Mouse (Mus musculus) kidney, embryonic 16.5 days (tissue): ENCODE data around the gene Gpr153. TPM values are rescaled to one million over a fixed set of nuclear protein-coding genes. Genes with fewer than 3 reads are reported as not detected.

Experiments
- ATAC-seq: fragments of 200-750 bp; cut with Nextera tagmentation; 2 replicates; pipeline ENCODE4 v1.8.0; 2017; ENCODE audit warnings: moderate TSS enrichment; ENCODE audit not compliant: low FRiP score, low TSS enrichment
- H3K27ac ChIP-seq: fragments of 300-500 bp; sonication (generic); 2 replicates; pipeline ENCODE4 v1.5.1; 2014; ENCODE audit warnings: low read length
- H3K27me3 ChIP-seq: fragments of 300-500 bp; sonication (generic); 2 replicates; pipeline ENCODE4 v1.6.1; 2014; ENCODE audit warnings: low read length, control low read depth, mixed read lengths; ENCODE audit not compliant: insufficient read depth
- H3K36me3 ChIP-seq: fragments of 300-500 bp; sonication (generic); 2 replicates; pipeline ENCODE4 v1.6.1; 2014; ENCODE audit warnings: low read length, control low read depth, mixed read lengths; ENCODE audit not compliant: insufficient read depth
- H3K4me1 ChIP-seq: fragments of 300-500 bp; sonication (generic); 2 replicates; pipeline ENCODE4 v1.6.1; 2014; ENCODE audit warnings: low read length, control low read depth, mixed read lengths; ENCODE audit not compliant: insufficient read depth
- H3K4me2 ChIP-seq: fragments of 300-500 bp; sonication (generic); replicated peaks from 2 replicates; pipeline ENCODE4 v1.6.1; 2014; ENCODE audit warnings: low read depth, low read length
- H3K4me3 ChIP-seq: fragments of 300-500 bp; sonication (generic); 2 replicates; pipeline ENCODE4 v1.5.1; 2014; ENCODE audit warnings: mild to moderate bottlenecking, low read length
- H3K9ac ChIP-seq: fragments of 300-500 bp; sonication (generic); replicated peaks from 2 replicates; pipeline ENCODE4 v1.6.1; 2014; ENCODE audit warnings: low read length
- H3K9me3 ChIP-seq: fragments of 300-500 bp; sonication (generic); 2 replicates; pipeline ENCODE4 v1.6.1; 2016; ENCODE audit warnings: low read length, control low read depth
- WGBS: fragments of 180-500 bp; shearing (Covaris S2); extraction: QIAGEN DNeasy Blood & Tissue Kit; methylation state at CpG from one replicate; pipeline ENCODE4 v1.1.7; 2014; 5-methylcytosine and 5-hydroxymethylcytosine counted together
- polyA plus RNA-seq: library from polyadenylated mRNA; unstranded; fragments of >200 nt; fragmentation: Nextera tagmentation; extraction: Ambion mirVana; gene quantifications from 2 replicates; pipeline ENCODE4 v1.2.1, GENCODE M21; 2015

Gene Gpr153
- polyA plus RNA-seq, 1 experiment from 2014 or later, result 6.2 TPM

- H3K4me2 ChIP-seq, result no peak overlapping the region
- 59% methylated on average over 11 of the region's 11 CpGs for WGBS
- ATAC-seq, result no peak
These were observed 29.2 kb upstream of the Gpr153 start for GRCm38 (mm10) chr4:152244545-152245522.

GRCm38 (mm10) chr4:152246011-152246410, 28.0 kb upstream of the Gpr153 start:
- no peaks in the 10 kb centered on the region; the same call in 1 of the 2 replicates for H3K4me1 ChIP-seq
- no peaks in the 10 kb centered on the region for H3K27me3 ChIP-seq
- H3K36me3 ChIP-seq, result no peaks in the 10 kb centered on the region
- H3K9ac ChIP-seq, result no peak overlapping the region
- no peak for ATAC-seq
- H3K9me3 ChIP-seq, result no peaks in the 10 kb centered on the region
- H3K27ac ChIP-seq, result no peak overlapping the region
- no peak overlapping the region for H3K4me2 ChIP-seq
- H3K4me3 ChIP-seq, result no peak overlapping the region
- WGBS, result 77% methylated on average over 6 of the region's 6 CpGs

More at GRCm38 (mm10) chr4:152244545-152245522, 29.2 kb upstream of the Gpr153 start:
- H3K9me3 ChIP-seq, result no peaks in the 10 kb centered on the region
- H3K27ac ChIP-seq, result no peak overlapping the region
- H3K4me1 ChIP-seq, result no peaks in the 10 kb centered on the region; the same call in 1 of the 2 replicates
- H3K36me3 ChIP-seq, result no peaks in the 10 kb centered on the region
- no peak overlapping the region for H3K4me3 ChIP-seq
- no peak overlapping the region for H3K9ac ChIP-seq
- no peaks in the 10 kb centered on the region for H3K27me3 ChIP-seq

GRCm38 (mm10) chr4:152247195-152247594, 26.8 kb upstream of the Gpr153 start:
- no peak overlapping the region for H3K27ac ChIP-seq
- no peak overlapping the region for H3K4me3 ChIP-seq
- no peaks in the 10 kb centered on the region for H3K27me3 ChIP-seq
- 86% methylated on average over 3 of the region's 3 CpGs for whole genome bisulfite sequencing
- no peaks in the 10 kb centered on the region for H3K9me3 ChIP-seq
- no peaks in the 10 kb centered on the region for H3K36me3 ChIP-seq
- no peak overlapping the region for H3K9ac ChIP-seq
- no peaks in the 10 kb centered on the region; the same call in 1 of the 2 replicates for H3K4me1 ChIP-seq
- ATAC-seq, result no peak
- no peak overlapping the region for H3K4me2 ChIP-seq

GRCm38 (mm10) chr4:152250615-152251014, 23.4 kb upstream of the Gpr153 start:
- WGBS, result 84% methylated on average over 6 of the region's 6 CpGs
- no peaks in the 10 kb centered on the region for H3K27me3 ChIP-seq
- H3K4me2 ChIP-seq, result no peak overlapping the region
- H3K9me3 ChIP-seq, result no peaks in the 10 kb centered on the region
- H3K9ac ChIP-seq, result no peak overlapping the region
- H3K4me3 ChIP-seq, result no peak overlapping the region
- H3K4me1 ChIP-seq, result peaks cover 12% of the 10 kb centered on the region
- ATAC-seq, result no peak
- H3K36me3 ChIP-seq, result no peaks in the 10 kb centered on the region
- H3K27ac ChIP-seq, result no peak overlapping the region

GRCm38 (mm10) chr4:152253183-152253759, 20.8 kb upstream of the Gpr153 start:
- Histone ChIP-seq H3K4me3 (no peak overlapping the region), H3K4me1 (peaks cover 12% of the 10 kb centered on the region), H3K27ac (peak overlapping the region; percentile 35; the same call in 1 of the 2 replicates), H3K36me3 (no peaks in the 10 kb centered on the region), H3K4me2 (no peak overlapping the region), H3K9ac (no peak overlapping the region), H3K9me3 (no peaks in the 10 kb centered on the region), H3K27me3 (no peaks in the 10 kb centered on the region)
- 42% methylated on average over 9 of the region's 9 CpGs for WGBS
- ATAC-seq, result peak; percentile 81

GRCm38 (mm10) chr4:152257070-152257469, 17.0 kb upstream of the Gpr153 start:
- ATAC-seq, result no peak
- Histone ChIP-seq H3K27me3 (no peaks in the 10 kb centered on the region), H3K4me1 (peaks cover 21% of the 10 kb centered on the region), H3K9me3 (no peaks in the 10 kb centered on the region), H3K4me2 (no peak overlapping the region), H3K27ac (no peak overlapping the region), H3K4me3 (no peak overlapping the region), H3K36me3 (no peaks in the 10 kb centered on the region), H3K9ac (no peak overlapping the region)
- WGBS, result 50% methylated on average over 6 of the region's 6 CpGs

GRCm38 (mm10) chr4:152260451-152260850, 13.6 kb upstream of the Gpr153 start:
- Histone ChIP-seq H3K4me1 (peaks cover 30% of the 10 kb centered on the region), H3K4me2 (no peak overlapping the region), H3K4me3 (no peak overlapping the region), H3K9ac (no peak overlapping the region), H3K36me3 (0 out of 2 replicates have a peak, but pooled peaks cover 4% of the 10 kb centered on the region), H3K27ac (no peak overlapping the region), H3K9me3 (no peaks in the 10 kb centered on the region), H3K27me3 (no peaks in the 10 kb centered on the region)
- no peak for ATAC-seq
- 87% methylated on average over 8 of the region's 8 CpGs for WGBS

- H3K9me3 ChIP-seq, result no peaks in the 10 kb centered on the region
- no peak overlapping the region for H3K9ac ChIP-seq
- WGBS, result 59% methylated on average over 9 of the region's 9 CpGs
- 0 out of 2 replicates have a peak, but pooled peaks cover 5% of the 10 kb centered on the region for H3K36me3 ChIP-seq
- peaks cover 30% of the 10 kb centered on the region for H3K4me1 ChIP-seq
- no peak overlapping the region for H3K4me3 ChIP-seq
- no peak overlapping the region for H3K27ac ChIP-seq
- no peak overlapping the region for H3K4me2 ChIP-seq
- no peaks in the 10 kb centered on the region for H3K27me3 ChIP-seq
- ATAC-seq, result no peak
These were observed 11.8 kb upstream of the Gpr153 start for GRCm38 (mm10) chr4:152262187-152262586.

GRCm38 (mm10) chr4:152263089-152263488, 10.9 kb upstream of the Gpr153 start:
- 0 out of 2 replicates have a peak, but pooled peaks cover 5% of the 10 kb centered on the region for H3K36me3 ChIP-seq
- H3K27ac ChIP-seq, result no peak overlapping the region; the same call in 1 of the 2 replicates
- no peak overlapping the region for H3K4me3 ChIP-seq
- no peaks in the 10 kb centered on the region for H3K27me3 ChIP-seq
- WGBS, result 63% methylated on average over 9 of the region's 9 CpGs
- H3K9me3 ChIP-seq, result no peaks in the 10 kb centered on the region
- peaks cover 35% of the 10 kb centered on the region for H3K4me1 ChIP-seq
- H3K4me2 ChIP-seq, result no peak overlapping the region
- no peak; the same call in 1 of the 2 replicates for ATAC-seq
- H3K9ac ChIP-seq, result no peak overlapping the region
